Mouse (Mus musculus): ENCODE data around the gene Gm20716. TPM values are rescaled to one million over a fixed set of nuclear protein-coding genes. Genes with fewer than 3 reads are reported as not detected.

The Gm20716 gene
- polyA plus RNA-seq (2012; rRNA removed) = 36.1 and 39.9 TPM in 2 replicates

- H3K4me3 ChIP-seq (replicated peaks; ENCODE audit: insufficient read depth, low read depth, low read length) = peak within 1 kb of the TSS; percentile 94
- no peaks in the 10 kb centered on the region for H3K27me3 ChIP-seq (ENCODE audit: control insufficient read depth, insufficient read depth, low read length)
- WGBS = under 1% methylated on average over 73 of the region's 73 CpGs
- peaks cover 8% of the 10 kb centered on the region for H3K4me1 ChIP-seq (ENCODE audit: control insufficient read depth, insufficient read depth, low read length)
- TF ChIP-seq POLR2A (IDR thresholded peaks at IDR 0.05; ENCODE audit: borderline replicate concordance, insufficient read depth, low read length) (peak; percentile 93), CTCF (IDR thresholded peaks at IDR 0.05; ENCODE audit: borderline replicate concordance, insufficient read depth, low read depth, low read length) (no peak)
- H3K27ac ChIP-seq (ENCODE audit: insufficient read depth, low read length) = peak within 1 kb of the TSS; percentile 84
- peak; percentile 87 to 93 for DNase-seq
Measured at GRCm38 (mm10) chr2:168230026-168230728, at the start of gene Gm20716, which contains the start of the genes Dpm1 and Mocs3. TSS of gene Gm20716 (minus strand) at chr2:168230364. TSS of gene Dpm1 (minus strand) at chr2:168230591. TSS of gene Mocs3 (plus strand) at chr2:168230622.

GRCm38 (mm10) chr2:168274374-168274935 lies 44.3 kb upstream of the Gm20716 start:
- TF ChIP-seq CTCF (IDR thresholded peaks at IDR 0.05; ENCODE audit: borderline replicate concordance, insufficient read depth, low read depth, low read length) = peak; percentile 77
- no peak for TF ChIP-seq POLR2A (IDR thresholded peaks at IDR 0.05; ENCODE audit: borderline replicate concordance, insufficient read depth, low read length)
- H3K27me3 ChIP-seq (ENCODE audit: control insufficient read depth, insufficient read depth, low read length) = no peaks in the 10 kb centered on the region
- H3K4me1 ChIP-seq (ENCODE audit: control insufficient read depth, insufficient read depth, low read length) = no peaks in the 10 kb centered on the region
- H3K27ac ChIP-seq (ENCODE audit: insufficient read depth, low read length) = no peak overlapping the region
- H3K4me3 ChIP-seq (replicated peaks; ENCODE audit: insufficient read depth, low read depth, low read length) = no peak overlapping the region
- WGBS = 10% methylated on average over 11 of the region's 11 CpGs
- peak; percentile 29 to 61 for DNase-seq

GRCm38 (mm10) chr2:168273387-168273786 lies 43.2 kb upstream of the Gm20716 start:
- no peaks in the 10 kb centered on the region for H3K27me3 ChIP-seq (ENCODE audit: control insufficient read depth, insufficient read depth, low read length)
- WGBS = 69% methylated on average over 9 of the region's 9 CpGs
- H3K4me1 ChIP-seq (ENCODE audit: control insufficient read depth, insufficient read depth, low read length) = no peaks in the 10 kb centered on the region
- DNase-seq = no peak
- no peak overlapping the region for H3K27ac ChIP-seq (ENCODE audit: insufficient read depth, low read length)
- TF ChIP-seq POLR2A (IDR thresholded peaks at IDR 0.05; ENCODE audit: borderline replicate concordance, insufficient read depth, low read length) (no peak), CTCF (IDR thresholded peaks at IDR 0.05; ENCODE audit: borderline replicate concordance, insufficient read depth, low read depth, low read length) (no peak)
- no peak overlapping the region for H3K4me3 ChIP-seq (replicated peaks; ENCODE audit: insufficient read depth, low read depth, low read length)

- 43% methylated on average over 7 of the region's 7 CpGs for WGBS
- DNase-seq = no peak
- H3K4me3 ChIP-seq (replicated peaks; ENCODE audit: insufficient read depth, low read depth, low read length) = no peak overlapping the region
- no peaks in the 10 kb centered on the region for H3K4me1 ChIP-seq (ENCODE audit: control insufficient read depth, insufficient read depth, low read length)
- H3K27me3 ChIP-seq (ENCODE audit: control insufficient read depth, insufficient read depth, low read length) = no peaks in the 10 kb centered on the region
- TF ChIP-seq POLR2A (IDR thresholded peaks at IDR 0.05; ENCODE audit: borderline replicate concordance, insufficient read depth, low read length) (no peak), CTCF (IDR thresholded peaks at IDR 0.05; ENCODE audit: borderline replicate concordance, insufficient read depth, low read depth, low read length) (peak; percentile 38; the same call in 1 of the 2 replicates)
- no peak overlapping the region for H3K27ac ChIP-seq (ENCODE audit: insufficient read depth, low read length)
Measured at GRCm38 (mm10) chr2:168268033-168268432, 37.9 kb upstream of the Gm20716 start.

- Histone ChIP-seq H3K4me3 (replicated peaks; ENCODE audit: insufficient read depth, low read depth, low read length) (no peak overlapping the region), H3K27me3 (ENCODE audit: control insufficient read depth, insufficient read depth, low read length) (no peaks in the 10 kb centered on the region), H3K4me1 (ENCODE audit: control insufficient read depth, insufficient read depth, low read length) (no peaks in the 10 kb centered on the region), H3K27ac (ENCODE audit: insufficient read depth, low read length) (no peak overlapping the region)
- DNase-seq = no peak
- WGBS = 93% methylated on average over 10 of the region's 10 CpGs
- TF ChIP-seq POLR2A (IDR thresholded peaks at IDR 0.05; ENCODE audit: borderline replicate concordance, insufficient read depth, low read length) (no peak), CTCF (IDR thresholded peaks at IDR 0.05; ENCODE audit: borderline replicate concordance, insufficient read depth, low read depth, low read length) (no peak)
Measured at GRCm38 (mm10) chr2:168260900-168261299, 30.7 kb upstream of the Gm20716 start.

- H3K27me3 ChIP-seq (ENCODE audit: control insufficient read depth, insufficient read depth, low read length) = no peaks in the 10 kb centered on the region
- H3K27ac ChIP-seq (ENCODE audit: insufficient read depth, low read length) = no peak overlapping the region
- 92% methylated on average over 3 of the region's 3 CpGs for WGBS
- DNase-seq = no peak
- no peak overlapping the region for H3K4me3 ChIP-seq (replicated peaks; ENCODE audit: insufficient read depth, low read depth, low read length)
- no peaks in the 10 kb centered on the region for H3K4me1 ChIP-seq (ENCODE audit: control insufficient read depth, insufficient read depth, low read length)
- TF ChIP-seq POLR2A (IDR thresholded peaks at IDR 0.05; ENCODE audit: borderline replicate concordance, insufficient read depth, low read length) (no peak), CTCF (IDR thresholded peaks at IDR 0.05; ENCODE audit: borderline replicate concordance, insufficient read depth, low read depth, low read length) (no peak)
Measured at GRCm38 (mm10) chr2:168260124-168260523, 30.0 kb upstream of the Gm20716 start.

GRCm38 (mm10) chr2:168259046-168259445 lies 28.9 kb upstream of the Gm20716 start:
- Histone ChIP-seq H3K27me3 (ENCODE audit: control insufficient read depth, insufficient read depth, low read length) (no peaks in the 10 kb centered on the region), H3K27ac (ENCODE audit: insufficient read depth, low read length) (no peak overlapping the region), H3K4me3 (replicated peaks; ENCODE audit: insufficient read depth, low read depth, low read length) (no peak overlapping the region), H3K4me1 (ENCODE audit: control insufficient read depth, insufficient read depth, low read length) (no peaks in the 10 kb centered on the region)
- DNase-seq = no peak
- WGBS = 58% methylated on average over 8 of the region's 8 CpGs
- TF ChIP-seq POLR2A (IDR thresholded peaks at IDR 0.05; ENCODE audit: borderline replicate concordance, insufficient read depth, low read length) (no peak), CTCF (IDR thresholded peaks at IDR 0.05; ENCODE audit: borderline replicate concordance, insufficient read depth, low read depth, low read length) (no peak)

GRCm38 (mm10) chr2:168257188-168257587 lies 27.0 kb upstream of the Gm20716 start:
- Histone ChIP-seq H3K27me3 (ENCODE audit: control insufficient read depth, insufficient read depth, low read length) (no peaks in the 10 kb centered on the region), H3K27ac (ENCODE audit: insufficient read depth, low read length) (no peak overlapping the region), H3K4me1 (ENCODE audit: control insufficient read depth, insufficient read depth, low read length) (no peaks in the 10 kb centered on the region), H3K4me3 (replicated peaks; ENCODE audit: insufficient read depth, low read depth, low read length) (no peak overlapping the region)
- WGBS = 95% methylated on average over 4 of the region's 4 CpGs
- no peak for TF ChIP-seq POLR2A (IDR thresholded peaks at IDR 0.05; ENCODE audit: borderline replicate concordance, insufficient read depth, low read length)
- TF ChIP-seq CTCF (IDR thresholded peaks at IDR 0.05; ENCODE audit: borderline replicate concordance, insufficient read depth, low read depth, low read length) = no peak
- no peak for DNase-seq

All from cerebellum, adult 2 months (tissue).